Mouse (Mus musculus): ENCODE data around the gene Rnf145.

Gene Rnf145

DNA sequence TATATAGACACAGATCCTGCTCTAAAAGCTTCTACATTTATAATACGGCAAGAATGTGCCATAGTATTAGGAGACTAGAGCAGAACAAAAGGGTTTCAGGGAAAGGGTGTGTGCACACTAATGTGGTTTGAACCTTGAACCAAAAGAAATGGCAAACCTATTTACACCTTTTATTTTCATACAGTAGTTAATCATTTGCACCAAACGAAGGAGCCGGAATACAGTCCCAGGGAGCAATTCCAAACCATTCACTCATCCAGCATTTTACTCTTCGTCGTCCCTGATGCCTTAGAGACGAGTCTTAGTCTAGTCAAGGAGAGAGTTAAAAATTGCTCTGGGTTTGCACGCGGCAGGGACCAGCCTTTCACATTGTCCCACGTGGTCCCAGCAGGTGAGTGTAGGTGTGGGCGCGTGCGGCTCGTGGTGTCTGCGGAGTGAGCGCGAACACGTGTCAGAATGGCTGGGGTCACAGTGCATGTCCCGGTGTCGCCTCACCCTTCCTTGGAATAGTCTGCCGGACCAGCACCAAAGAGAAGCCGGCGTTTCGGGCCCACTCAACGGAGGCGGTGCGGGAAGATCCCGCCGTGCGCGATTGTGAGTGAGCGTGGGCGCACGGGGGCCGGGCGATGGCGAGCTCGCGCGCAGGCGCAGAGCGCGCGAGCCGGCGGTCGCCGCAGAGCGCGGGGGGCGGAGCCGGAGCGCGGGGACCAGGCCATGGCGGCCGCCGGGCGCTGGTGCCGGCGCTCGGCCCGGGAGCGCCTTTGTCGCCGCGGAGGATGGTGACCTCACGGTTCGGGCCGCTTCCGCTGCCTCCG, at the start of gene Rnf145:
Rnf145 (plus strand) TSS at position 684 of the 815 bp plus-strand sequence.
- peak; percentile 85 for DNase-seq

DNA sequence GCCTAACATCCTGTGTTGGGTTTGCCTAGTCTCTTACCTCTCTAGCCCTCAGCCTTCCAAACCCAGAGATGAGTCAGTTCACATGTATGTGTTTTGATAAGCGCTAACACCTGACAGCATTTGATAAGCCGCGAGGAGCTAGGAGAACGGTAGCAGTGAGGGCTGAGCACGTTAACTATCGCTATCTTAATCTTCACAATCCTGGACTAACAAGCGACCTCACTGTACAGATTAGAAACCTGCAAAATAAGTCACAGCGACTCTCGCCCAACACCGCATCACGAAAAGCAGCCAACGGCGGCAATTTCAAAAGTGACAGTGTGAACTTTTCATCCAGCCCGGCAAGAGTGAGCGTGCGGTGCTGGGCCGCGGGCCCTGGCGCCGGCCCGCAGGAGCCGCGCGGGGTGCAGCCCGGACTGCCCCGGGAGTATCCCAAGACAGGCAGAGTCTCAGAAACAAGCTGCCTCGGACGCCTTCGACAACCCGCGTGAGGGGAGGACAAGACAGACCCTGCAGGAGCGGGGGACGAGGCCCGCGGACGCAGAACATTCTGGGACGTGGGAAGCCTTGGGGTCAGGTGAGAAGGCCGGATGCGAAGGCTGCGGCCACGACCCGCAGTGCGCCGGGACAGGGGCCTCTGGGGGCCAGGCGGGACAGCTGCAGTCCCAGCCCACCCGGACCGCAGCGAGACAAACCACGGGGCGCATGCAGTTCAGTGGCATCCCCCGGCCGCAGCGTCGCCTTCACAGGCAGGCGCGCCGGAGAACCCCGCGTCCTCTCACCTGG, 48.9 kb upstream of the Rnf145 start:
- DNase-seq = no peak

DNA sequence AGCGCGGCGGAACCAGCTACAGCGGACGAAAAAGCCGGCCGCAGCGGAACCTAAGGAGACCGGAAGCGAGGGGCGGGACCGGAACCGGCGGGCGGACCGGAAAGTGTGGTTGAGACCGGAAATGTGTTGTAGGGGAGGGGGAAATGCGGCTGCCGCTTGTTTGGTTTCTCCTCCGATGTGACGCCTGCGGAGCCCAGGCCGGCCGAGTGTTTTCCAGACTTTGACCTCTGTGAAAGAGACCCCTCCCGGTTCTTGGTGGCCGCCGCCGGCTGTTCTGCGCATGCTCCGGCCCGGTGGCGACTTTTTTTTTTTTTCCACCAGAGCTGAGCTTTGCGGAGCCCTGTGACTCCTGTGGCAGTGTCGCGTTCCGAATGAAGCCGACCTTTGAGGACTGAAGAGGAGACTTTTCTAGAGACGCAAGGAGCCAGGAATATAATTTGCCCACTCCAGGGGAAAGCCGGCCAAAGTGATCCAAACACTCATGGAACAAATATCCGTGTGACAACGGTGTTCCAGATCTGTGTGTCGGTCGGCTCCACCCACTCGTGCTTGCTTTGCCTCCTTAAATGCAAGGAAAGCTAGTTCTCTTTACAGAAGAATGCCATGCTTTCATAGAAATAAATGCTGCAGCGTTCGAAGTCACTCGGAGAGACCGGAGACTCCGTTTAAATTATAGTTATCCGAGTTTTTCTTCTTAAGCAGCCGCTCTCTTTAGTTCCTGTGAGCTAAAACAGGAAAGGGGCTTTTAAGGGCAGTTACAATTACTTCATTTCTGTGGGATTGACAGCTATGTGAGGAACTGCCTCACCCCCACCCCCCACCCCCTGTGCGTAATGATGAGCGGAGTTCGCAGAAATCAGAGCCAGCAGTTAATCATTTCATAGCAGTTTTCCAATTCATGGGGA, 48.1 kb upstream of the Rnf145 start, which contains the start of gene Ublcp1:
Ublcp1 (minus strand) TSS at position 67 of the 905 bp plus-strand sequence.
- DNase-seq = peak; percentile 94

DNA sequence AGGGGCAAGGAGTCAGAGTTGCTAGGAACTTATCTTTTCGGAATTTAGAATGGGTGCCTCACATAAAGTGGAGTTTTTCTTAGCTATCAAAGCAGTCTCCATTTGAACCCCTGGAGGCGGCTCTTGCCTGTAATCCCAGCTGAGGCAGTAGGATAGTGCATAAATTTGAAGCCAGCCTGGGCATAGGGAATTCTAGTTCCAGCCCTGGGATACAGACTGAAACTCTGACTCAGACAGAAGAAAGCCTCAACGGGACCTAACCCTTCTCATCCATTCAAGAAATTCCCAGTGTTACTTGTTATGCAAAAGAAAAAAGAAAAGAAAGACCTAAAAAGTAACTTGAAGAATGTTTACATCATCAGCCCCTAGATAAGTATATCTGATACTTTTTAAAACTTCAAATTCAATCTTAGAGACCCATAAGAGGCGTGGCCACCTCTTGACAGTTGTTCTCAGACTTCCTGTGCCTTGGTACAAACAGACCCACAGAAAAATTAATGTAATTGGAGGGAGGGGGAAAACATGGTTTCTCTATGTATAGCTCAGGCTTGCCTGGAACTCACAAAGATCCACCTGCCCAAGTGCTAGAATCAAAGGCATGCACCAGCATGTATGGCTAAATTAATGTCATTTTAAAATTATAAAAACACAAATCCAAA, 47.3 kb upstream of the Rnf145 start:
- no peak for DNase-seq

DNA sequence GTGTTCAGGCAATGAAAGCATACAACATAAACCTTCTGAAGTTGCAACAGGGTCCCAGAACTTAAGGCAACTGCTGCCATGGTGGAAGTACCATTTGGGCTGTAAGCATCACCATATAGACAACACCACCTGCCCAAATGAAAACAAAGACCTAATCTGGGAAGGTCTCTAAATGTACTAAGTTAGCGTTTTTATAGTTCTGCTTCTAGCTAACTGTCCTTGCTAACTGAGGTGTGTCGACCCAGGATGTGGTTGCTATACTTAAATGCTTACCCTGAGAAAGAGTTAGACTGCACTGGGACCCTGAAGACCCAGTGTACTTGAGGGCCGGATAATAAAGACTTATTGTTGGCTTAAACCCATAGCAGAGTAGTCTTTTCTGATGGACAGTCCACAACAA, 43.3 kb upstream of the Rnf145 start:
- DNase-seq = no peak

DNA sequence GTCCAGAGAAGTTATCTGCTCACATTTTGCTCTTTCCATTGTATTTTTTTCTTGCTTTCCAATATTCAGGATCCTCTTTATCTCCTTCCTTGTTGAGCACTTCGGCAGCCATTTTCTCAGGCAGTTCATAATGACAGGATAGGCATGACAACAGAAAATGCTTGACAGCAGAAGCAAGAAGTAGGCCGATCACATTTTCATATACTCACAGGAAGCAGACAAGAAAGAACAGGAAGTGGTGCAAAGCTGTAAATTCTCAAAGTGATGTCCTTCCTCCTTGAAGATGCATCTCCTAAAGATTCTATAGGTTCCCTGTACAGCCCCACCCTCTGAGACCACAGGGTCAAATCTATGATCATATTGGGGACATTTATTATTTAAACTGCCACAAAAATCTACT, 42.3 kb upstream of the Rnf145 start:
- no peak for DNase-seq

DNA sequence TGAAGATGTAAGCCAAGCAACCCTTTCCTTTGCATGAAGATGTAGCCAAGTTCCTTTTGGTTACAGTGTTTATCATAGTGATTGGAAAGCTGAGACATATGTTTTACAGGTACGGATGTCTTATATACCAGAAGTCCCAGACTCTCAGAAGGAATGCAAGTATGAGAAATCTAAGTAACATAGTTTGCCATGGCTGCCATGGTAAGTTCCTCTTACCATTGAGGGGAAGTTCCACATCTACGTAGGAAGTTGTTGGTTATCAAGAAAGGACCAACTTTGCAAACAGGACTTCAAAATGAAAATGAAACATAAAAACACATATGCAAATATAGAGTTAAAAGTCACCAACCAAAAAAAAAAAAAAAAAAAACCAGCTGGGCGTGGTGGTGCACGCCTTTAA, 40.4 kb upstream of the Rnf145 start:
- DNase-seq = no peak

DNA sequence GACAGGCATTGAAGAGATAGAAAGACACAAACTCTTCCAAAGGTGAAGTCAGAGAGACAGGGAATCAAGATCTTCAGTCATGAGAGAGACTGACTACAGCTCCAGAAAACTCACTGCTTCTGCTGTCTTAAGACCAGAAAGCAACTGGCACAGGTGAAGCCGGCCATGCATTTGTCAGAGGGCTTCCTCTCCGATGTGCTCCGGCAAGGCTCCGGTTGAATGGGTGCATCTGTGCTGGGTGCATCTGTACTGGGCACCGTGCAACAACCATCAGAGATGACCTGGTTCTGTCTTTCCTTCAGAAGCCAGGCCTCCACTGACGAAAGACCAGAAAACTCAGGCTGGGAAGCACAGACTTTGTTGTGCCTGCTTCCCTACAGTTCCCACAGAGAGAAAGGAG, 38.5 kb upstream of the Rnf145 start:
- DNase-seq = no peak

DNA sequence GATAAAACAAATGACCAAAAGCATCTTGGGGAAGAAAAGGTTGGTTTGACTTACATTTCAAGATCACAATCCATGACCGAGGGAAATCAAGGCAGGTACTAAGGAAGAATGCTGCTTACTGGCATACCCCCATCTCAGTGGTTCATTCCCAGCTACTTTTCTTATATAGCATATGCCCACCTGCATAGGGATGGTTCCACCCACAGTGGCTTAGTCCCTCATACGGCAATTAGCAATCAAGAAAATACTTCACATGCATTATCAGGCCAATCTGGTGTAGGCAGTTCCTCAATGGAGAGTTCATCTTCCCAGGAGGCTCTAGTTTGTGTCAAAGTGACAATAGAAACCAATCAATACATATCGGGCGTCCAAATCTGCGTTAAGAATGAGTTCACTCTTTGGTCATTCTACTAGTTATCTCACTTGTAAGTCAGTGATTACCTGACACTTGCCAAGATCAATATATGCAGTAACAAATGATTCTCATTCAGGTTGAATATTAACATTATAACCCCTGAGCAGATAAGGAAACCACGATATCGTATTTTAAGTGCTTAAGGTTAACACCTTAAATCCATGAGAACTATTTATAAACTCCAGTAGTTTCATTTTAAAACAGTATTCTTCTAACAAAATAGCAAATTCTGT, 33.6 kb upstream of the Rnf145 start:
- DNase-seq = no peak

DNA sequence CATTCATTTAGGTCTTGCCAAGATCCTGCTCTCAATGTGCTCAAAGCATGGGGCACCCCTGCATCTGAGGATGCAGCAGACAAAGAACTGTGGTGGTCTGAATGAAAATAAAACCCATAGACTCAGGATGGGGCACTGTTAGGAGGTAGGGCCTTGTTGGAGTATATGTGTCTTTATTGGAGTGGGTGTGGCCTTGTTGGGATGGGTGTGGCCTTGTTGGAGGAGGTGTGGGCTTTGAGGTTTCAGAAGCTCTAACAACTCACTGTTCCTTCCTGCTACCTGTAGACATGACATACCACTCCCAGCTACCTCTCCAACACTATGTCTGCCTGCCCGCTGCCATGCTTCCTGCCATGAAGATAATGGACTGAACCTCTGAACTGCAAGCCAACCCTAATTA, 29.6 kb upstream of the Rnf145 start:
- no peak for DNase-seq

DNA sequence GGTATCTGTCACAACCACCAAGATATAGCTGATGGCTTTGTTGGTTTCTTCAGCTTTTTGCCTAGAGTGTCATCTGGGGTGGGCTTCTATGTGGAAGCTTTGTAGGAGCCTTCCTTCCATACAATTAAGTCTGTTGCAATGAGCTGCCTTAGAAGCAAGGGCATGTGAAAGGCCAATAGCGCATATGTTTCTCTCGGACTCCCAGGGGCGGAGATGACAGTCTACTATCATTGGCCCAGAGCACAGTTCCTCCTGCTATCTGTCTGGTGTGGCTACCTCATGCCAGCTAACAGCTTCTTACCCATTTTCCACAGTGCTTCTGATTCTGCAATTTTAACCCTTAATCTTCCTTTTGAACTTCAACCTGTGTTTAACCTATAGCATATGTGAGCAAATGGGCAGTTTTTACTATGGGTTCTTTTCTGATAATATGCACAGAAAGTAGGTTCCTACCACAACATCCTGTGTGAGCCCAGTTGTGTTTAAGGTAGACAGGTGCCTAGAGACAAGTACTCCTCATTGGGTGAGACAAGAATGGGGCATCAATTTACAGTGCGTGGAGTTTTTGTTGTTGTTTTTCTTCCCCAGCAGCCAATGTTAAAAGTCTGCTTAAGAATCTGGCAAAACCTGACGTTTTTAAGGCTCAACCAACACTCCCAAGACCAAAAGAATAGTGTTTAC, 24.0 kb upstream of the Rnf145 start:
- DNase-seq = no peak

DNA sequence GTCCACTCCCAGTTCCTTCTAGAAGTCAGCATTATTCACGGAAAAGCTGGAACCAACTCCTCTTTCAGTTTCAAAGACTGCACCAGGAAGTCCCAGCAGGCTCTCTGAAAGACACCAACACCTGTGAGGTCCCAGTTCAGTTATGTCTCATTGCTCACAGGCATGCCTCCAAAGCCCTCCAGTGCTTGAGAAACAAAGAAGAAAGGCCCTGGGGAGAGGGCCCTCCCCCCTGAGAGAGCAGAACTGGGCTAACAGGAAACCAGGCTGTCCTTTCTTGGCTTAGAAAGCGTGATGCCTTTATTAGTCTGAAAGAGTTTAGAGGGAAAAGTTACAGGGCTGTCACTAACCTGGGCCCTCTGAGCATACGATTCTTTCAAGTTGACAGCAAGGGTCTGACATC, 22.5 kb upstream of the Rnf145 start:
- no peak for DNase-seq

DNA sequence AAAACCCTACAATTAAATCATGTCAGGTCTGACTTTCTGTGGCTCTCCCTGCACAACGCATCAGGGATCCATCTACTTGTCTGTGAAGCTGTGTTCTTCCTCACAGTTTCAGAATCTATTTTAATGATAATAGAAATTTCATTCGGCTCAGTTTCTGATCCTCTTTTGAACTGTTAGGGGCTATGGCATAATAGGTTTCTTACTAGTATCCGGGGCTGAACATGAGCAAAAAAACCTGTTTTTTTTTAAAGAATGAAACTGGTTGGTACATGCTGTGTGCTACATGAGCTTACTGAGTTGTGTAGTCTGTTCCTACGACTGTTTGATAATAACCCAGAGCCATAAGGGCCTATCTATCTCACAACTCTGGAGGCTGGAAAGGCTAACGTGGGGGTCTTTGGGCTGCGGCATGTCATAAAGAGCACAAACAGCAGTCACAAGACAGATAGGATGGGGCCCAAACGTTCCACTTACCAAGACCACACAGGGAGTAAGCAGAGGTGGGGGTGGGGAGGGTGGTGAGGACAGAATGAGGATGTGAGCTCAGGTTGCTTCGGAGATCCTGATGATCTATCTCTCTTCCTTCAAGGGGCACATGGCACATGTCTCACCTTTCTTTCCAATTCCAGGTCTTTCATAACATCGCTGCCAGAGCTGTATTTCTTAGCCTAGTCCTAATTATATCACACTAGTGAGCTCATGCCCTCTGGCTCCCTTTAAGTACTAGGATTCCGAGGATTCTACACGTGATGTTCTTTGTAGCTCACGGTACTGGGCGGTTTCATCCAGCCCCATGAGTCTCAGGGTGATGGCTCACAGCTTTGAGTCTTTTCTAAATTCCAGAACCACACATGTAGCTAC, 20.1 kb upstream of the Rnf145 start:
- DNase-seq = no peak

DNA sequence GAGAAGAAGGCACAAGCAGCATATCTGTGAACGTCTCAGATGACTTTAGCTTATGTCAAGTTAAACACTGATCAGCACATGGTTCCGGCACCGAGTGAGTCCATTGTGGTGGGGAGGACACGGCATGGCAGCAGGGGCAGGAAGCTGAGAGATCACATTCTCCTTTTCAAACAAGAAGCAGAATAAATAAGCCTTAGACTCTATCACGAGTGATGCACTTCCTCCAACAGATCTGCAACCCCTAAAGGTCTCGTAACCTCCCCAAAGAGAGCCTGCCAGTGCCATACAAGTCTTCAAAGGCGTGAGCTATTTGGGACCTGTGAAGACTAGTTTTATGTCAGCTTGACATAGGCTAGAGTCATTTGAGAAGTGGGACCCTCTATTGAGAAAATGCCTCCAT, 17.8 kb upstream of the Rnf145 start:
- no peak for DNase-seq

DNA sequence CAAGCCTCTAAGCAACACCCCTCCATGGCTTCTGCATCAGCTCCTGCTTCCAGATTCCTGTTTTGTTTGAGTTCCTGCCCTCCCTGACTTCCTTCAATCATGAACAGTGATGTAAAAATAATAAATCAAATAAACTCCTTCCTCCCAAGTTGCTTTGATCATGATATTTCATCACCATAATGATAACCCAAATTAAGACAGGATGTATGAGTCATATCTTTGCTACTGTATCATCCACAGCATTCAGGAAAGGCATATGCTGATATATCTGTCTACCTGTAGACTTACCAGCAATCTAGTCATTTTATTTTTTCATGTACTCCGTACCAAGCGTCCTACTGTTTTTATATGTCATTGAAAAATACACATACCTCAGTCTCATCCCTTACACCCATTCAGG, 17.3 kb upstream of the Rnf145 start:
- no peak for DNase-seq

DNA sequence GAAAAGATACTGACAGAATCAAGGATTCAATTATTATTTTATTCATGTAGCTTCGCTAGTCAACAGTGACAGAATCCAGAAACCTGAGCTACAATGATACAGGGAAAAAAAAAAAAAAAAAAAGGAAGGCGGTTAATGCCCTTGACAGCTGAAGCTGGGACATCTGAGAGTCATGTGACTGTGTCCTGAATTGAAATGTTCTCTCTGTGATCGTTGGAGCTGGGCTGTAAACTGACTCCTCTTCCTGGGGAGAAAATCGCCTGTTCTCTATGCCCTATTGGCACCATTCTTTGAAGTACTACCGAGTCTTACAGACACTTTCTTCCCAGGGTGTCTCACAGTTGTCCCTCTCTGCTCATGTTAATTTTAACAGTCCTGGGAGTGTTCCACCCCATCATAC, 15.8 kb upstream of the Rnf145 start:
- DNase-seq = no peak

DNA sequence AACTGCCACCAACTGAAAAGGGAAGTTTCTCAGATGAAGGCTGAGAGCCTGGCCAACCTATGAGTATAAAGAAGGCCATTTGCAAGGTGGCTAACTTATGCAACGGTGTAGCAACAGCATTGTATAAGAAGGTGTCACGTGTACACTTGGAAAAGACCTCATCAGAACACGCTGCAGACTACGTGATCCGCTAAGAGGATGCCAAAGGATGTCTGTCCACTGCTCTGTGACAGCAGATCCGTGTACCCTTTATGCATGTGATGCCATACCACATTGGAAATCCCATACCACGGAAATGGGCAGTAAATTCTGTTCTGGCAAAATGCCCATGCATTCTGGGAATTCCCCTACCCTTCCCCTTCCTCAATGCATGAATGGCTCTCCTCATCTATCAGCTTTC, 14.6 kb upstream of the Rnf145 start:
- no peak for DNase-seq

DNA sequence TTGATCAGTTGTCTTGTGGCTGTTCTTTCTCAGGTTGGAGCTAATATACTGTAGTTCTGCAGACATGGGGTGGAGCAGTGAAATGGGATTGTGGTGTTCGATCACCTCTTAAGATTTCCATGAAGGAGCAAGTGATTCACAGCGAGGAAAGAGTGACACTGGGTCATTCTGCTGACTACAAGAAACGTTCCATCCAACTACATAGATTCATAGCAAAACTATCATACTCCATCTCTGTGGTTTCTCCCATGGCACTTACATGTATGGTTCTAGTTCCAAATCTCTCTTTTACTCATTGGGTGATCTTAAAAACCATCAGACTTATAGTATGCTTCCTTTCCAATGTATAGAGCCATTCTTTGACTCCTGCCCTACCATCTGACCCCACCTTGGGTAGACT, 14.0 kb upstream of the Rnf145 start:
- DNase-seq = no peak

DNA sequence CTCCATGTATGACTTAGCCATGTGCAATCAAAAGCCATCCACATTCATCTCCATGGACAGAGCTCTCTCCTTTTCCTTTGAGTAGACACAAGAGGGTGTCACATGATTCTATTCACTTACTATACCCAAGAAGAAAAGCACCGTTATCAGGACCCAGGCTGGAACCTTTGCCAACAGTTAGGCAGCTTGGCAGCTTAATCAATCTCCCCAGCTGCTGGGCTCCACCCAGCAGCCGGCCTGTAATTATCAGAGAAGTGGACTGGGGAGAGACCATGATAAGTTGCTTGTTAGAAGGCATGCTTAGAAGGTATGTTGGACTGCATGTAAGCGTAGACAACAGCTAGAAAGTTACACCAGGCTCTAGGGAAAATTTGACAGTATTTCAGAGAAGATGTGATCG, 9.9 kb upstream of the Rnf145 start:
- DNase-seq = no peak

DNA sequence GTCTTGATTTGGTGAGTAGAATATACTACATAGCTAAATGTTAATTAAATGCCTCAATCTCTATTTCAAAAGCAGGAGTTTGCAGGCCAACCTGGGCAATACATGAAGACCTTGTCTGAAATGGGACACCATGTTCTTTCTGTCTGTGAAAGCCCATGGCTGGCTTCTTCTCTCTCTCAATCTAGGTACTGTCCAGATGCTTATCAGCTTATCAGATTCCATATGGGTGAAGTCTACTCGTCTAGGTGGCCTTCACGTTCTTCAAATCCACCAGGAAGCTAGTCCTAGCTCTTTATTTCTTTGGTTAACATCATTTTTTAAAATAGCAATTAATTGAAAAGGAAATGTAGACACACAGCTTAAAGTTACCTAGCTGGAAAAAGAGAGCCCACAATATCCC, 8.9 kb upstream of the Rnf145 start:
- no peak for DNase-seq

DNA sequence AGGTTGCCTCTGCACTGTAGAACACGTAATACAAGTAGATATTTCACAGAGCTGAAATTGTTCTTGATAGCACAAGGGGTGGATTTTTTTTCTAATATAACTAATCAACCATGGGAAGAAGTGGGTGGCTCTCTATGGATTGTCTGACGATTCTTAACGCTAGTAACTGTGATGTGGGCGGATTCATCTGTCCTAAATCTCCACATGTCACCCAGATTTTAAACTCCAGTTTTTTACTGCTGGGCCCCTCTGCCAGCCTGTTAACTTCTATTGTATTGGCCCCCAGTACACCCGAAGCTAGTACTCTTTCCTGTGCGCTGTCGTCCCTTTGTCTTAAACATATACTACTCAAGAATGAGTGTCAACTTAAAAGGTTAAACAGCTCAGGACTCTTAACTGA, 8.4 kb upstream of the Rnf145 start:
- no peak for DNase-seq

All from cerebellum, adult 11-12 months (tissue).